Mouse (Mus musculus) telencephalon, adult 2 months (tissue): ENCODE data around the gene Gad1.

Experiments used
- DNase-seq: peaks from one replicate; pipeline ENCODE4 v3.0.0-alpha.2; 2011; ENCODE audit warnings: low read depth, low spot score

Gene Gad1

DNA sequence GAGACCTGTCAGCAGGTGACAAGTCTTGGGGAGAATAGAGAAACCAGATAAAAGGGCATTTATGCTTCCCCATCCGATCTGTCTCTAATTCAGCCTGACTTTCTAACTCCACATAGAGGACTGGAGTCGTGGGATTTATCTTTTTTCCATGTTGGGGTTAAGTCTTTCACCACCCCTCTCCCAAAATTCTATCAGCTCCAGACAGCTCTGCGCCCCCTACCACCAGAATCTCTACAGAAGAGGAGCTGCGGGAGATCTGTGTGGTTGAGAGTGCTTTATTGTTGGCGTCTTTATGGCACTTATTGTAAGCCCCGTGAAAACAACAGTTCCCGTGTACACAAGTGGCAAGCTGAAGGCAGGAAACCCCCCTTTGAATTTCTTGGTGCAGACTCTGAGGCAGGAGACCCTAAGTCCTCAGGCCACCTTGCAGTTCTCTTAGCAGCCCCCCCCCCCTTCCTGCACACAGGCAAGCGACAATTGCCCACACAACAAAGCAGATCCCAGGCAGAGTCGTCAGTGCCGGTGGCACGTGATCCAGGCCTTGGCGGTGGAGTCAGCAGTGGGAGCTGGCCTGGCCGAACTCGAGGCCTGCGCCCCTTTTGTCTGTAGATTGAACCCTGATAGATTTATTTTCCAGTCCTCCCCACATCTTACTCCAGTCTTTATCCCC is 11.9 kb downstream of the Gad1 start:
- DNase-seq: no peak

DNA sequence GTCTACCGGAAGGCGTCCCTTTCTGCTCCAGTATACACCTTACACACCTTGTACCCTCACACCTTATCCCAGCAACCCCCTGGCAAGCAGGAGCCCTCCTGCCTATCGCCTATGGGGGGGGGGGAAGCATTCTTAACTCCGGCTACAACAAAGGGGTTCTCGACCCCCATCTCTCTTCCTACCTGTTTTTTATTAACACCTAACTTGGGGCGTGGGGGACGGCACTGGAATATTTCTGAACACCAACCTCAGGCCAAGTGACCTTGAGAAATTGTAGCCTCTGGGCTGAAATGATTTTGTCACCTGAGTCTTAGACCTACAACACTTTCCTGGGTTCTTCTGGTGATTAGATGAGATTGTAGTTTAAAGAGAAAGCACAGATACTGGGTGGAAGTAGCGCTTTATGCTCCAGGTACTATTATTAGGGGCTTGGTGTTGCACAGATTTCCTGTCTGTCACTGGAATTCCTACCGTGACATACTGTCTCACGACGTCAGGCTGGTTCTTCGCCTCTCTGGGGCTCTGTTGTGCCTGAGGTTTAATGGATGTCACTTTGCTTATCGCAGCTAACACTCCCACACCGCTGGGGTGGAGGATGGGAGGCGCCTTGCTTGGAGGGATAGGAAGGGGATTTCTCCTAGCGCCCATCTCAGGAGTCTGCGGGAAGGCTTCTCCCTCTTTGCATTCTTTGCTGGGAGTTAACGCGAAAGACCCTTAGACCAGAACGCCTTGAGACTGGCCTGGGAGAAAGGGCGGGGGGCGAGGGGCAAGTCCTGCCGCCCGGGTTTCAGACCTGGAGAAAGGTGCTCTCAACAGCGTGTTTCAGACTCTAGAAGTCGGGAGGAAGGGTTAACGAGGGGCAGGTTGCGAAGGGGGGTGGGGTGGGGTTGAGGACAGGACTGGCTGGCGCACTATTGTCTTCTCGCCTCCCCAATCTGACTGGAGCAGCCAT is 13.1 kb downstream of the Gad1 start:
- DNase-seq: no peak

DNA sequence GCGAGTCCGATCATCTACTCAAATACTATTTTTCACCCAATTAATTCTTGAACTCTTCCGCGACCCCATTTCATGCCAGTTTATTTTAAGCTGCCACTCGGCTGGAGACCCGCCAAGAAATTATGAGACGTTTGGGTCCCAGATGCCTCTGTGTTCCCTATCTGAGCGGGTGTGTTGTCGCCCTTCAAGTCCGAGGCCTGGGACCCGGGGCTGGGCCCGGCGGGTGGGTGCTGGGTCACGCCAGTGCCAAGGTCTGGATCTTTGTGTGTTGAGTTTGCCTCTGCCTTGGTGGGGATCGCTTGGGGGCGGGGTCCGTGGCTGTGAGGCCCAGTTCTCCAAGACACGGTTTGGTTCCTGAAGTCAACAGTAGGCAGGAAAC is 13.7 kb downstream of the Gad1 start:
- no peak for DNase-seq

DNA sequence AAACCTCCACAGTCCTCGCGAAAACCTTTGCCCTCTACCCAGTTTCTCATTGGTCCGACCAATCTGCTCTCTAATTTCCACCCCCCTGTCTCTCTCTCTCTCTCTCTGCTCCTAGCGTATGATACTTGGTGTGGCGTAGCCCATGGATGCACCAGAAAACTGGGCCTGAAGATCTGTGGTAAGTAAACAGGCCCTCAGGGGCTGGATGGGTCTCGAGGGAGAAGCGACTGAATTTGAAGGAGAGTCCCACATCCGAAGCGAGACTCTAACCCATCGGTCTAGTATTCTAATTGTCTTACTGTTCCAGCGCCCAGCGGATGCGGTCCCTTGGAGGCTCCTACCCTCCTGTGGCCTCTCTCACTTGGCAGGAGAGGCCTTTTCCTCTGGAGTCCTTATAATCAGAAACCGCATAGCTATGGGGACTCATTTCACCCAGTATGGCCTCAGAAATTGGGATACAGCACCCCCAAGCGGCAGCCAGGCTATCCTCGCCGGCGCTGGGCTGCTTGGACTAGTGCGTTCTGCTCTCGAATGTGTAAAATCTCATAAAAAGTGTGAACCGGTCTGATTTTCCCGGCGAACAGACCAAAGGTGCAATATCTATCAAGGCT is 14.3 kb downstream of the Gad1 start:
- no peak for DNase-seq

DNA sequence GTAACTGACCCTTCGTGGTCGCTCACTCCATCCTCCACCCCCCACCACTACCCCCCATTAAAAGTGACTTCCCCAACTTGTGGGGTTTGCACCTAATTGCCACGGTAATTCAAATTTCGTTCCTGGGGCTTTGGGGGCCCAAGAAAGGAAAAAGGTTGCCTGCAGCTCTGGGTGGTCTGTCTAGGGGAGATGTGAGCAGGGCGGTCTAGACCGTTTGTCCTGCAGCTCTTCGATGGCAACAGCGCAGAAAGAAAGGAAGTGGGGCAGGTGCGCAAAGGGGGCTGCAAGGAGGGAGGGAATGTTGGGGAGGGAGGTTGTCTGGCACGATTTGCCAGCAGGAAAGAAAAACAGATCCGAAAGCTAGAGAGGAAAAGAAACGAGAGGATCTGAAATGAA is 14.8 kb downstream of the Gad1 start:
- DNase-seq: no peak

DNA sequence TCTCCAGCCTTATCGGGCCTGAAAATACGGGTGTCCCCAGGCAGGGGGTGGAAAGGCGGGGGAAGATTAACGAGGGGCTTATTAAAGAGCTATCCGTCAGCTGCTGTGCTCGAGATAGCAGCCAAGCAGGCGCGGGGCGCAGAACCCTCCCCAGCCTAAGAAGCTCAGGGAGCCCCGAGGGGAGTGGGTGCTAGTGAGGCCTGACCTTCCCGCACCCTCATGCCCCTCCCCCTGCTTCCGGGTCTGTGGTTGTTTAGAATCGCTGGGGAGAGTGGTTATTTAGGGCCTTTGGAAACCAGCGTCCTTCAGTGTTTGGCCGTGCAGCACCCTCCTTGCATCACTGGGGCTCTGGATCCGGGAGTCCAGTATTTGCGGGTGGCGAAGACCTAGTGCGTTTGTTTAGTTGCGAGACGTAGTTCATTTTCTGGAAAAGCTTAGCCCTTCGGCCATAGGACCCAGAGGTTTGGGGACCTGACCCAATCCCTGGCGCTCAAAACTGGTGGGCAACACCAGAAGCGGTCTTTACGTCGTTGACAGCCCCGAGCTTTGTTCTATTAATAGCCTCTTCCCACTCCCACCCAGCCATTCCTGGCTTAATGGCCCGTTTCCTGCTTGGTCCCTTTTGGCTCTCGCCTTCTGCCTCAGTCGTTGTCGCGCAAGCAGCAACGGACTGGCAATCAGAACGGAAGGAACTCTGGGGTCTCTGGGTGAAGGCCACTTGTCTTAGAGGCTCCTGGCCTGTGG is 15.5 kb downstream of the Gad1 start:
- no peak for DNase-seq

DNA sequence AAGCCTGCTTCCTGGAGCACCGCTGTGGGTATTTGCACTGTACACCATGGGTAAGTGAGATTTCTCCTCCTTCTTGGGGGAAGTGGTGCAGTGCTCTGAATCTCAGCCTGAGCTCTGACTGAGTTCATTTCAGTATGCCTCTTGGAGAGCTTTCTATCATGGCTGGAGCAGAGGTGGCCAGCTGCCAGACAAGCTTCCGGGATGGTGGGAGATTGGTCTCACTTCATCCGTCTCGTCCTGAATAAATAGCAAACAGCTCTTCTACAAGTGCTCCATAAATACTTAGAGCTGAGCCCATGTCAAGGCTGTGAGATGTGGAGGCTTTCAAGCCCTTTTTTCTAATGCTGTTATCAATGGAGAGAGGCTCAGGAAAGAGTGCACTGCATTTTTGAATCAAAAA is 18.8 kb downstream of the Gad1 start:
- no peak for DNase-seq

DNA sequence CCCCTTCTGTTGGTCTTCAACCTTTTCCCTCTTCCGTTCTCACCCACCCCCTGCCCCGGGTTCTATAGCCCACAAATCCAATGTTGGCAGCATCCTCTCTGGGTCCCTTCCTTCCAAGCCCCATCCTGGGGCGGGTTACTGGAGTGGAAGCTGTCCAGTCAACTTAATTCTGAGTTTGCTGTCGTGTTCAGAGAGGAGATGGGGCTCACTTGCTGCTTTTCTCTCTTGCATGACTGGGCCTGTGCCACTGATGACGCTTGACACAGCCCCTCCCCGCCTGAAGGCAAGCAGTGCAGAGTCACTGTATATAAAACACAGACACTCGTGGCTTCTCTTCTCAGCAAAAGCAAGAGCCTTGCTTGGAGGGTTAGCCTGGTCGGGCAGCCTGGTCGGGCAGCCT is 19.4 kb downstream of the Gad1 start:
- DNase-seq: no peak

DNA sequence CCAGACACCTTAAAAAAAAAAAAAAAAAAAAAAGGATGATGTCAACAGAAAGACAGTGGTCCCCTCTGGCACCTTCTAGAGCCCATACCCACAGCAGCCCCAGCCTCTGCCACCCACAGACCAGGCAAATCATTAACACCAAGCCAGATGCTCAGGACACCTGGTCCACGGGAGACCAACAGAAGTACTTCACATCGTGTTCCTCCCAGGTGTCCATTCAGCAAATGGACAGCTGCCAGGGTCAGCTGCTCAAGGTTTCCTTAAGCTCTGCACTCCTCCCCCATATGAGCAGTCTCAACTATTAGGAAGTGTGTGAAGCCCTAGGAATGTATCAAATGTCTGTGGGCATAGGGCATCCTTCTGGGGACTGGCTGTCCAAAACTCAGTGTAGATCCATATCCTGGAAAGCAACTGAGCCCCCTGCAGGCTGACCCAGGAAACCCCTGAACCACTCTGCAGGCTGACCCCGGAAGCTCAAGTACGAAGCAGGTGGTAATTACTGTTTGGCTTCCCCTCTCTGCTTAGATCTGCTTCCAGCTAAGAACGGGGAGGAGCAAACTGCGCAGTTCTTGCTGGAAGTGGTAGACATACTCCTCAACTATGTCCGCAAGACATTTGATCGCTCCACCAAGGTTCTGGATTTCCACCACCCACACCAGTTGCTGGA is 20.8 kb downstream of the Gad1 start:
- DNase-seq: no peak

DNA sequence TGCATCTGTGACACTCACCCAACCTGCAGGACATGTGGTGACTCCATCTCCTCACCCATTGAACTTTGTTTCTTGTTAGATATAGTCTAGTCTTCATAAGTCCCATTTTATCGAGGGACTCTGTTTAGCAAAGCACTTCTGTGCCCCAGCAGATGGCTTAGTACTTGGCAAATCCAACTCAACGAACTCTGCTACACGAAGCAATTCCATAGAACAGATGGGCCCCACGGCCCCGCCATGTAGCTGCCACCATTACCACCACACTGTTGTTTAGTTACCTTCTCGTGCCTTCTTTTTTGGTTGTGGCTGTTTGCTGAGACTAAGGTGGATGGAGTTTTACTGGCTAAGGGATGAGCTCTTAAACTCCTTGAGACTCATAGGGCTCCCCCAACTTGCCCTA is 35.3 kb downstream of the Gad1 start:
- no peak for DNase-seq

DNA sequence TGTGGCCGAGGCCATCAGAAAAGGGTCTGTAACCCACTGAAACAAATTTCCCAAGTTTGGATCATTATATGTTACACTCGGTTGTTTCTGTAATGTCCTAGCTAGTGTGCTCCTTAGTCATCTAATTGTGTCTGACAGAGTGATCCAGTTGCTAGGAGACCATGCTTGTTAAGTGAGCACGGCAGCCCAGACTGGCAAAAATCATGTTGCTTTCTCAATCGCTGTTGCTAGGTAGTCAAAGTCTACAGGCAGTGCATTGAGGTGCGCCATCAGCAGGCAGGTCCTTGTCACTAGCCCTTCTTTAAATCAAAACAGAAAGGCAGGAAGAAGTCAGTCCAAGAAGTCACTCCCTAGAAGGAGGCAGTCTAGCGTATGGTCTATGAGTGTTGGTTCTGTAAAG is 39.6 kb downstream of the Gad1 start:
- peak; percentile 67 for DNase-seq

DNA sequence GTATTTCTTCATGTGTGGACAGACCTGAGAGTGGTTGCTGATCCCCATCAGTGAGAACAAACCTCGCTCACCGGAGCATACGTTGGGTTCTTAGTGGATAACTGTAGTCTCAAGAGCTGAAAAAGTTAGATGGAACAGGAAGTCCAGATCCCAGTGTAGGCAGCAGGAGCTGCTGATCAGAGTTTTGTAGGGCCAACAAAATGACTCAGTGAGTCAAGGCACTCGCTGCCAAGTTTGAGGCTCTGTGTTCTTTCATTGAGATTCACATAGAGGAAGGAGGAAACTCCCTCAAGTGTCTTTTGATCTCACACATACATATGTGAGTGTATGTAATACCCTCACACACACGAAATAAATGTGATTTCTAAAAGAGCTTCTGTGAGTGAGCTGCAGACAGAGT is 40.8 kb downstream of the Gad1 start:
- DNase-seq: peak; percentile 36

DNA sequence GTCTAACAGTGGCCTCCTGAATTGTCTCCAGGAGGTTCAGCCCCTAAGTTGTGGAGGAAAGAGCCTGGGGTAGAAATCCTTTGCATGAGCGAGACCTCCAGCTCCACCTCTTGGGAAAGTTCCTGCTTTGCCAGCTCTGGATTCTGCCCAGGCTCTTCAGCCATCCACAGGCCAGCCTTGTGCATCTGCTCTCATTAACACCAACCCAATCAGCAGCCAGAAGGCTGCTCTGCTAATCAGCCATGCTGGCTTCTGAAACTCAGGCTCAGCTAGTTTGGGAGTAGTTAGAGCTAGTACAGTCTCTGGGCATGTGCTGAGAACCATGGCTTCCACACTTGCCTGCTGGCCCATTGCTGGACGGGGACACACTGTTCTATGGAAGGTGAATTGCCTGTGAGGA is 43.0 kb downstream of the Gad1 start:
- DNase-seq: no peak

DNA sequence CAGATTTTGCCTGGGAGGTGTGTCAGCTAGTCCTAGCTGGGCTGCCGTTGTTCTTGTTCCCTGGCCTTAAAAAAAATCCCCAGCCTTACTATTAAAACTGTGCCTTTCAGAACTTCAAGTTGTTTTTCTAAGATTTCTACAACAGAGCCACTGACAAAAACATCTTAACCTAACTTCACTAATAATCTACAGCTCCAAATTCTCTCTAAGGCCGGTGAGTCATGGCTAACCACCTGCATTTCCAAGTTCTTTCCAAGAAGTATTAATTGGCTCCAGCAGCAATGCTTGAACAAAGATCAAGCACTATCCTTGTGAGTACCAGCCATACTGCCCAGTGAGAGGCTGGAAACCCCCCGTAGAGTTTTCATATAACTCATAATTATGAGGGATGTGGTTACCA is 56.9 kb downstream of the Gad1 start:
- DNase-seq: no peak

DNA sequence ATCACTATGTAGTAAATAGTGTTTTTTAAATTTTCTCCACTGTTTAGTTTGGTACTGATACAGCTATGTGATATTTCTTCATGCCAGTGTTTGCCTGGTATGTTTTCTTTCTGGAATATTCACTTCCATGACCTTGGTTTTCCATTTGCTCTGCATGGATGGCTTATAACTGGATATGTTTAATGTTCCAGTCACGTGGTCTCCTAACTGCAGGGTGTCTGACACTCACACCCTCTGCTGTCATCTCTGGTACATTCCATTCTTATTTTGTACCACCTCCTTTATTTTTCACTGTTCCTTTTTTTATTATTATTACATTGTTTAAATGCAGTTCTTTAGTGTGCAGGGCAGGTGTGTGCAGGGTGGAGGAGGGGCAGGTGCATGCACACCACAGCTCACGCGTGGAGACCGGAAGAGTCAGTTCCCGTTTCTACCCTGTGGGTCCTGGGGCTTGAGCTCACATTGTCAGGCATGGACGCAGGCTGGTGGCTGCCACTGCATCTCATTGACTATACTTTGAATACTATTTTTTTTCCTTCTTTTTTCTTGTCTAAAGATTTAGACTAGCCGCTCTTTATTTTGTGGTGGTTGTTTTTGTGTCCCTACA is 62.0 kb downstream of the Gad1 start:
- DNase-seq: no peak

DNA sequence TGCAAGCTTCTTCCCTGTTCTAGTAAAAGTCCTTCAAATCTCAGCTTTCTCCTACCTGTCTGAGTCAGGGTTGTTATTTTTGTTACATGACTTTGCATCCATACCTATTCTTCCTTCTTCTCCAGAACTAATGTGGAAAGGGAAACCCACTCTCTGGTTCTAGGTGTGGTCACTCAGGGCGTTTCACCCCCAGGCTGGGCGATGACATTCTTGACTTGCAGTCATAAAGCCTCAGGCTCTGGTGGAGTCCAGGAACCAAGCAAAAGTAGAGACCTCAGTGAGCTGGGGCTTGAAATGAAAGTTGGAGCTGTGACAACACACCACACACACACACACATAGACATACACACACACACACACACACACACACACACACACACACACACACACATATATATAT is 63.2 kb downstream of the Gad1 start:
- no peak for DNase-seq

DNA sequence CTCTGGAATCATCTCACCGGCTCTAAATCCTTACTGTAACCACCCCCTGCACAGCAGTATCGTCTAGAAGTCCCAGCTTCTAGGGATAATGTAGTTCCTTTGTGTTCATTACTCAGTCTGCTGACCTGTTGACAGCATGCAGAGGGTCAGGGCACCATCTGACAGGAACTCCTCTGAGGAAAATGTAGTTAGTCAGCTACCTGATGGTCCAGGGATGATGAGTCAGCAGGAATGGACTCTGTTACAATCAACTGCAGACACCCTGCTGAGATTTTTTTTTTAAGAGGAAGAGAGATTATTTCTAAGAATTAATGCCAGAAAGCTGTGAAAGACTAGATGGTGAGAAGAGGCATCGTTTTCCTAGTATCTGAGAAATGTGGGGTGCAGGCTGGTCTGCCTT is 63.7 kb downstream of the Gad1 start:
- DNase-seq: no peak

DNA sequence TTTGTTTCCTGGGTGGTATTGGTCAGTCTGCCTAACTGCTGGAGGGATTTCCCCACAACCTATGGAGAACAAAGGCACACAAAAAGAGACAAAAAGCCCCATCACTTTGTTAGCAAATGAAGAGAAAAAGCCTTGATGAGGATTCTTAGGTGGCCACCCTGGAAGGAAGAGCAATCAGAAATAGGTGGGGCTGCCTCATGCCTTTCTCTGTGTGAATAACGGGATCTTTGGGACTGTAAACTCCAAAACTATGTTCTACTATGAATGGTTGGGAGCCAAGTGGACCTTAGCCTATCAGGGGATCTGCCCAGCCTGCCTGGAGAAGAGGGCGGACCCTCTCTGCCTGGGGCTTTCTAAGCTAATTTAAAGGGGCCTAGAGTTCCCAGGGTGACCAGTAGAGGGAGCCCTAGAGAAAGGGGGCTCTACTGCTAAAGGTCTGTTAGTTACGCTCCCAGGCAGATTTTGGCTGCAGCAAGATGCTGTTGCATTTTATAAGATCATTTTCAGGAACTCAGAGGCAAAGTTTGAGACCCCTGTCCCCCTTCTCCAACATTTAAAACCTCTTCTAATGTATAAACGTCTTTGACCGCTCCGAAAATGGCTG is 66.5 kb downstream of the Gad1 start:
- DNase-seq: no peak

DNA sequence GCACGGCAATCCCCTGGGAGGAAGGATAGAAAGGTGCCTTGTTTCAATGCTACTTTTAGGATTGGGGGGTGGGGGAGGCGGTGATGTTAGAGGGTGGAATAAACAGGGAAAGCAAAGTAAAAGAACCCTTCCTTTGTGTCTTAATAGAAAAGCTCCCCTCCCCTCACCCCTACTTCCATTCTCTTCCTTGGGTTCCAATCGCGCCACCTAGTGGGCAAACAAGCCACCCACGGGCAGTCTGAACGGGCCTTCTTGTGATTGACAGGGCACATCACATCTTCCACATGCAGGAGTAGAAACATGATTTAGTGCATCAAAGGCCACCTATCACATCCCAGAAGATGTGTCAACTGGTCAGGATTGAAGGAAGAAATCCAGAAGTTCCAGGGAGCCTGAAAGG is 67.4 kb downstream of the Gad1 start:
- peak; percentile 39 for DNase-seq

DNA sequence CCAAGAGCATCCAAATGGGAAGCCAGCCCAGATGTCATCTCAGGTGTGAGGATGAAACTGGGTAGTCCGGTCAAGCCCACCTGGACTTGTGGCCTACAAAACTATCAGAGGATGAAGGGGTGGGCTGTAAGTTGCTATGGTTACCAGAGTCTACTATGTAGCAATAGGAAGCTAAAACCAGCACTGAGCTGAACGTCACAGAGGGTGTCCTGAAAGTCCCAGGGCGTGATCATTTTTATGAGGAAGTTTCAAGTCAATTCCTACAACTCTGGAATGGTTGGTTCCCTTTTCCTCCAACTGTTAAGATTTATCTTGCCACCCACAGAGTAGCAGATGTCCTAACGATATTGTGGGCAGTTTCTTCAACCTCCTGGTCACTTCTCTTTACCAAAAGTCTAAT is 69.4 kb downstream of the Gad1 start:
- DNase-seq: no peak

DNA sequence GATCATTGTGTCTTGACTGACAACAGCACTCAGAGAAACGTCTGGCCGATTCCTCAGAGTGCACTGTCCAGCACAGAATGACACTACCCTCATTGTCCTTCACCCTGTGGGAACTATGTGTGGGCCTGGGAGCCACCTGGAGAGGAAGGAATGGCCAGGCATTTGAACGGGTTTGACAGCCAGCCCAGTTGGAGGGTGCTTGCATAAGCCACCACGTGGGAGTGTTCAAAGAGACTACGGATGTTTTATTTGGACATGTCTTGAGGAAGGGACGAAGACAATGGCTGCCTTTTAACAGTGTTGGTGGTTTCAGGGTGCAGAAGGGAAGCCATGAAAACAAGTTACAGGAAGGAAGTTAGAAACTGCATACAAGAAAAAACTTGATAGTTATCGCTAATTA is 72.9 kb downstream of the Gad1 start:
- DNase-seq: no peak
